ENCODE assay signal across 13 mouse cellular contexts in the genomic region with DNA sequence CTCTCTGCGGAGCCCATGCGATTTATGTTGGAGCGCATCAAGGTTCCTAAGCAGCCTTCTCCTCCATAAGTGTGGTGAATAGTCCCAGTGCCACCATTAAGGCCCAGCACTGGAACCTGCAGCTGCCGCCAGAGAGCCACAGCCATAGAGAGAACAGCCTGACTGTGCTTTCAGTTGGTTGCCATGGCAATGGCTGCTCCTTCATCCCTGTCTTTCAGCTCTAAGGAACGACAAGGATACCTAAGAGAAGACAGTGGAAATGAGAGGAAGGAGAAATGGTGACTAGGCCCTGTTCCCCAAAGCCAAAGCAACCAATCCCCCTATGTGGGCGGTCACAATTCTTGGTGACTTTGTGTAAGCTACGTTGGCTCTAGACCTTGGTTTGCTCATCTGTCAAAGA.
A peak's percentile ranks its signal among the peaks of the same experiment; 100 is the strongest.
DNase-seq lines count a peak whose midpoint lies in the region; ATAC-seq and TF ChIP-seq lines count a peak whose summit lies in the region.
"Had no signal": no experiment of that assay in that cellular context is flagged by ENCODE, and none has a peak within 500 bp of the region (broad histone marks: within the 10 kb centered on the region; RNA-seq: fewer than 3 reads in every experiment).

No protein-coding gene starts in this region.

- H3K4me1 ChIP-seq in hindbrain, embryonic 14.5 days (replicated peaks; ENCODE audit: control insufficient read depth, insufficient read depth, low read length), result peaks cover 23% of the 10 kb centered on the region; the same call in 1 of the 2 replicates
- H3K4me1 ChIP-seq in midbrain, embryonic 10.5 days, result peaks cover 21% of the 10 kb centered on the region
- H3K4me1 ChIP-seq in lung, postnatal 0 days (ENCODE audit: insufficient read depth, low read depth, low read length), result no peaks in the 10 kb centered on the region
- H3K4me1 ChIP-seq: embryonic facial prominence, embryonic 12.5 days; heart, embryonic 15.5 days had no signal

- TF ChIP-seq CTCF in lung, postnatal 0 days (IDR thresholded peaks at IDR 0.05), result no peak

- no peaks in the 10 kb centered on the region; the same call in 1 of the 2 replicates for H3K27me3 ChIP-seq in hindbrain, embryonic 14.5 days (ENCODE audit: control insufficient read depth, insufficient read depth, low read length)
- H3K27me3 ChIP-seq in midbrain, embryonic 10.5 days (ENCODE audit: low read depth, poor library complexity, severe bottlenecking), result no peaks in the 10 kb centered on the region
- H3K27me3 ChIP-seq in lung, postnatal 0 days (replicated peaks; ENCODE audit: insufficient read depth, low read length), result no peaks in the 10 kb centered on the region
- H3K27me3 ChIP-seq: embryonic facial prominence, embryonic 12.5 days had no signal

- peak; percentile 24 to 31 for DNase-seq in layer of hippocampus, adult 8-10 months (ENCODE audit: low spot score in 2 of 2)
- DNase-seq in layer of hippocampus, postnatal 25 days (ENCODE audit: extremely low spot score in 1 of 2, low spot score in 1 of 2), result no peak
- DNase-seq in hindbrain, embryonic 14.5 days (ENCODE audit: low spot score), result peak; percentile 58
- peak; percentile 13 for DNase-seq in midbrain, embryonic 10.5 days (ENCODE audit: low spot score)
- peak; percentile 47 for DNase-seq in right cerebral cortex, postnatal 25 days
- no peak for DNase-seq in lung, postnatal 0 days (ENCODE audit: low spot score)
- no peak for DNase-seq in cerebellum, postnatal 4 days (ENCODE audit: low spot score in 2 of 2)
- DNase-seq: kidney, postnatal 14 days; lung, adult 18-20 months; thymus, postnatal 25 days had no signal

- no peak overlapping the region for H3K4me2 ChIP-seq in hindbrain, embryonic 14.5 days (replicated peaks)
- H3K4me2 ChIP-seq in lung, postnatal 0 days (replicated peaks; ENCODE audit: low read depth, low read length), result no peak overlapping the region
- H3K4me2 ChIP-seq: embryonic facial prominence, embryonic 12.5 days; heart, embryonic 15.5 days; limb, embryonic 13.5 days had no signal

- H3K9ac ChIP-seq in hindbrain, embryonic 14.5 days, result no peak overlapping the region
- H3K9ac ChIP-seq in lung, postnatal 0 days (replicated peaks; ENCODE audit: low read depth), result no peak overlapping the region
- H3K9ac ChIP-seq: embryonic facial prominence, embryonic 12.5 days; heart, embryonic 15.5 days; limb, embryonic 13.5 days had no signal

- peak overlapping the region; percentile 61 for H3K27ac ChIP-seq in hindbrain, embryonic 14.5 days
- H3K27ac ChIP-seq in midbrain, embryonic 10.5 days (replicated peaks), result no peak overlapping the region
- H3K27ac ChIP-seq in lung, postnatal 0 days (ENCODE audit: low read length), result no peak overlapping the region
- H3K27ac ChIP-seq: embryonic facial prominence, embryonic 12.5 days; heart, embryonic 15.5 days; limb, embryonic 13.5 days had no signal

- peak; percentile 59; the same call in 1 of the 2 replicates for ATAC-seq in hindbrain, embryonic 14.5 days (ENCODE audit: low FRiP score)
- ATAC-seq in lung, postnatal 0 days, result no peak

- no peak for TF ChIP-seq EP300 in lung, postnatal 0 days (IDR thresholded peaks at IDR 0.05)

- H3K9me3 ChIP-seq in hindbrain, embryonic 14.5 days (ENCODE audit: control insufficient read depth, low read length), result no peaks in the 10 kb centered on the region
- H3K9me3 ChIP-seq in midbrain, embryonic 10.5 days (replicated peaks), result no peaks in the 10 kb centered on the region
- H3K9me3 ChIP-seq in lung, postnatal 0 days (ENCODE audit: low read length), result no peaks in the 10 kb centered on the region
- H3K9me3 ChIP-seq: embryonic facial prominence, embryonic 12.5 days; heart, embryonic 15.5 days; limb, embryonic 13.5 days had no signal

- no peaks in the 10 kb centered on the region for H3K36me3 ChIP-seq in hindbrain, embryonic 14.5 days (replicated peaks; ENCODE audit: control insufficient read depth, insufficient read depth)
- H3K36me3 ChIP-seq in midbrain, embryonic 10.5 days, result no peaks in the 10 kb centered on the region
- H3K36me3 ChIP-seq in lung, postnatal 0 days (ENCODE audit: insufficient read depth, low read length), result no peaks in the 10 kb centered on the region
- H3K36me3 ChIP-seq: embryonic facial prominence, embryonic 12.5 days; heart, embryonic 15.5 days; limb, embryonic 13.5 days had no signal

- no peak overlapping the region for H3K4me3 ChIP-seq in hindbrain, embryonic 14.5 days (replicated peaks; ENCODE audit: low read length)
- H3K4me3 ChIP-seq in midbrain, embryonic 10.5 days, result no peak overlapping the region
- H3K4me3 ChIP-seq in lung, postnatal 0 days (ENCODE audit: low read depth, low read length), result no peak overlapping the region
- H3K4me3 ChIP-seq: embryonic facial prominence, embryonic 12.5 days; heart, embryonic 15.5 days; limb, embryonic 13.5 days had no signal

- WGBS in hindbrain, embryonic 14.5 days, result 63% methylated on average over 7 of the region's 7 CpGs
- 73% methylated on average over 7 of the region's 7 CpGs for WGBS in midbrain, embryonic 10.5 days
- 76% methylated on average over 7 of the region's 7 CpGs for WGBS in lung, postnatal 0 days

Comparison
In these comparisons a context has a peak if more than half of its experiments do, and no peak if none do; other contexts are left out.
1. DNase-seq: peak in layer of hippocampus, adult 8-10 months (2 of 2), hindbrain, embryonic 14.5 days (single experiment), midbrain, embryonic 10.5 days (single experiment) and right cerebral cortex, postnatal 25 days (single experiment); none in layer of hippocampus, postnatal 25 days (0 of 2), lung, postnatal 0 days (single experiment) and cerebellum, postnatal 4 days (0 of 2).